ENCODE assay signal across 13 mouse cellular contexts in the genomic region with DNA sequence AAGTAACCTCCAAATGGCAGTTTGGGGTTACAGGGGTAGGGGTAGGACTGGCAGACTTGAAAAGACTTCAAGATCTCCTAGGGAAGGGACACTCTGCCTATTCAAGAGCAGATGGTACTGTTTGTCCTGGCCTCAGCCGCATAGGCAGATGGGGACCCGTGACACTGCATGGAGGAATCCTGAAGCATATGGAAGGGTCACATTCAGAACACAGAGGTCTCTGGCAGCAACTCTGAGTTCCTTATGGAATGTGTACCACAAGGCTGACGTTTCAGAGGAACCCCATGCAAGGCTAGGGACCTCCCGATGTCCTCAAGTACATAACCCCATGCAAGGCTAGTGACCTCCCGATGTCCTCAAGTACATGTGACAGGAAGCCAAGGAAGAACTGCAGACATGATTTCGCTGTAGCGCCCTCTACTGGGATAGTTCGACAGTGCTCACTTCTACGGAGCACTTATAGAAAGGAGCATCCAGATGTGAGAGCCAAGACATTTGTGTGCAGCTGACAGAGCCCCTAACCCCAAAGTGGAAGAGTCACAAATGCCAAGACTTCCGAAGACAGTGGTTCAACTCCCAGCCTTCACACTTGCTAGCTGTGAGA. TPM values are rescaled to one million over a fixed set of nuclear protein-coding genes. Genes with fewer than 3 reads are reported as not detected.
DNase-seq lines count a peak whose midpoint lies in the region; ATAC-seq and TF ChIP-seq lines count a peak whose summit lies in the region.
"Had no signal": no experiment of that assay in that cellular context is flagged by ENCODE, and none has a peak within 500 bp of the region (broad histone marks: within the 10 kb centered on the region; RNA-seq: fewer than 3 reads in every experiment).

No protein-coding gene starts in this region.

- no peak for TF ChIP-seq EP300 in lung, postnatal 0 days (IDR thresholded peaks at IDR 0.05)

- H3K4me1 ChIP-seq in lung, postnatal 0 days (ENCODE audit: insufficient read depth, low read depth, low read length), result no peaks in the 10 kb centered on the region

- 72% methylated on average over 10 of the region's 10 CpGs for whole genome bisulfite sequencing in lung, postnatal 0 days

- no peaks in the 10 kb centered on the region for H3K27me3 ChIP-seq in lung, postnatal 0 days (replicated peaks; ENCODE audit: insufficient read depth, low read length)

- no peak for DNase-seq in lung, postnatal 0 days (ENCODE audit: low spot score)
- DNase-seq in lung, postnatal 25 days (ENCODE audit: low spot score), result no peak
- peak; percentile 39 for DNase-seq in ZHBTc4 (ENCODE audit: low read depth, low spot score)
- DNase-seq in thymus, postnatal 25 days, result peak; percentile 44
- DNase-seq in adipocyte (ENCODE audit: low spot score), result no peak
- DNase-seq in frontal cortex, adult 2 months (ENCODE audit: extremely low spot score in 1 of 2, low spot score in 1 of 2), result no peak
- DNase-seq: kidney, adult 2 months; left cerebral cortex, postnatal 4 days had no signal

- no peak overlapping the region for H3K27ac ChIP-seq in lung, postnatal 0 days (ENCODE audit: low read length)
- H3K27ac ChIP-seq: midbrain, embryonic 10.5 days had no signal

- no peaks in the 10 kb centered on the region for H3K36me3 ChIP-seq in lung, postnatal 0 days (ENCODE audit: insufficient read depth, low read length)
- H3K36me3 ChIP-seq: midbrain, embryonic 10.5 days had no signal

- no peak overlapping the region for H3K4me2 ChIP-seq in lung, postnatal 0 days (replicated peaks; ENCODE audit: low read depth, low read length)

- no peaks in the 10 kb centered on the region for H3K9me3 ChIP-seq in lung, postnatal 0 days (ENCODE audit: low read length)
- H3K9me3 ChIP-seq: midbrain, embryonic 10.5 days had no signal

- no peak overlapping the region for H3K9ac ChIP-seq in lung, postnatal 0 days (replicated peaks; ENCODE audit: low read depth)

- peak; percentile 40; the same call in 1 of the 2 replicates for TF ChIP-seq CTCF in lung, postnatal 0 days (IDR thresholded peaks at IDR 0.05)

- H3K4me3 ChIP-seq in lung, postnatal 0 days (ENCODE audit: low read depth, low read length), result no peak overlapping the region
- H3K4me3 ChIP-seq: midbrain, embryonic 10.5 days had no signal

- no peak for ATAC-seq in lung, postnatal 0 days
- ATAC-seq in common myeloid progenitor, adult 5-6 weeks (replicated peaks; ENCODE audit: low read depth, poor library complexity, severe bottlenecking), result peak; percentile 71

RNA-seq across cellular contexts. Expression of gene Myoc, which starts 7.2 kb away (rescaled TPM):
- polyA plus RNA-seq in lung, postnatal 0 days (2015; fragmentation: Nextera tagmentation; extraction: Ambion mirVana), result 0.11 and 0.12 TPM in 2 replicates
- not detected in 2 replicates for total RNA-seq in common myeloid progenitor, adult 5-6 weeks (2017)
- 9.8 and 11.9 TPM in 2 replicates for polyA plus RNA-seq in frontal cortex, adult 2 months (2012; rRNA removed)
- polyA plus RNA-seq: midbrain, embryonic 10.5 days had no signal

RNA-seq across cellular contexts. Expression of gene Myocos, which starts 11.8 kb away (rescaled TPM):
- polyA plus RNA-seq in lung, postnatal 0 days (2015; fragmentation: Nextera tagmentation; extraction: Ambion mirVana), result 0.19 TPM in 1 of 2 replicates, not detected in the other
- not detected in 2 replicates for total RNA-seq in common myeloid progenitor, adult 5-6 weeks (2017)
- polyA plus RNA-seq in frontal cortex, adult 2 months (2012; rRNA removed), result not detected in 2 replicates
- total RNA-seq: adrenal gland, postnatal 36 days; heart, adult 8-10 months; left cerebral cortex, postnatal 4 days had no signal
- polyA plus RNA-seq: kidney, adult 2 months; midbrain, embryonic 10.5 days; urinary bladder, adult 2 months had no signal

Comparison
In these comparisons a context has a peak if more than half of its experiments do, and no peak if none do; other contexts are left out.
1. DNase-seq: peak in ZHBTc4 (single experiment) and thymus, postnatal 25 days (single experiment); none in lung, postnatal 0 days (single experiment), lung, postnatal 25 days (single experiment), adipocyte (single experiment) and frontal cortex, adult 2 months (0 of 2).